Mouse (Mus musculus) monocyte, adult 2 months (primary cell): ENCODE data around the gene Ypel3.

Source experiments
- DNase-seq, 2 experiments: peaks; one replicate each; pipeline ENCODE4 v3.0.0; 2022; ENCODE audit warnings: low spot score in 2 of 2, low read depth in 1 of 2

Gene Ypel3

GRCm38 (mm10) chr7:126792721-126793443 lies 16.1 kb downstream of the Ypel3 start:
- no peak for DNase-seq

- DNase-seq = no peak
Observed at GRCm38 (mm10) chr7:126793456-126794270, 16.9 kb downstream of the Ypel3 start.

GRCm38 (mm10) chr7:126794271-126794605 lies 17.5 kb downstream of the Ypel3 start:
- no peak for DNase-seq

GRCm38 (mm10) chr7:126795387-126796317 lies 18.9 kb downstream of the Ypel3 start:
- DNase-seq = no peak

GRCm38 (mm10) chr7:126796350-126796932 lies 19.7 kb downstream of the Ypel3 start:
- DNase-seq = peak in 1 of 2 experiments; percentile 45

- DNase-seq = no peak
Observed at GRCm38 (mm10) chr7:126797411-126798126, 20.8 kb downstream of the Ypel3 start, which contains the start of gene Fam57b. Gene Fam57b (plus strand): TSS chr7:126797668.

GRCm38 (mm10) chr7:126798127-126799049 lies 21.6 kb downstream of the Ypel3 start:
- no peak for DNase-seq

- DNase-seq = peak; percentile 88 to 91
Observed at GRCm38 (mm10) chr7:126799050-126799467, 22.3 kb downstream of the Ypel3 start.

GRCm38 (mm10) chr7:126799468-126800268 lies 22.9 kb downstream of the Ypel3 start:
- peak; percentile 54 to 71 for DNase-seq

- DNase-seq = no peak
Observed at GRCm38 (mm10) chr7:126800269-126801056, 23.7 kb downstream of the Ypel3 start.

GRCm38 (mm10) chr7:126801057-126801422 lies 24.3 kb downstream of the Ypel3 start:
- DNase-seq = no peak

GRCm38 (mm10) chr7:126802134-126802889 lies 25.6 kb downstream of the Ypel3 start:
- DNase-seq = no peak

GRCm38 (mm10) chr7:126803181-126803580 lies 26.4 kb downstream of the Ypel3 start:
- DNase-seq = no peak

- no peak for DNase-seq
Observed at GRCm38 (mm10) chr7:126803751-126804150, 27.0 kb downstream of the Ypel3 start.

GRCm38 (mm10) chr7:126806956-126807355 lies 30.2 kb downstream of the Ypel3 start:
- DNase-seq = no peak

- DNase-seq = no peak
Observed at GRCm38 (mm10) chr7:126807405-126807804, 30.6 kb downstream of the Ypel3 start.
